Mouse (Mus musculus): ENCODE measurements at regions not wholly inside any gene's neighbourhood (a gene's known extent, or its start where the extent isn't known, plus 50 kb on each side); places are given as distances from the start of the nearest gene placed in this dataset.

DNA sequence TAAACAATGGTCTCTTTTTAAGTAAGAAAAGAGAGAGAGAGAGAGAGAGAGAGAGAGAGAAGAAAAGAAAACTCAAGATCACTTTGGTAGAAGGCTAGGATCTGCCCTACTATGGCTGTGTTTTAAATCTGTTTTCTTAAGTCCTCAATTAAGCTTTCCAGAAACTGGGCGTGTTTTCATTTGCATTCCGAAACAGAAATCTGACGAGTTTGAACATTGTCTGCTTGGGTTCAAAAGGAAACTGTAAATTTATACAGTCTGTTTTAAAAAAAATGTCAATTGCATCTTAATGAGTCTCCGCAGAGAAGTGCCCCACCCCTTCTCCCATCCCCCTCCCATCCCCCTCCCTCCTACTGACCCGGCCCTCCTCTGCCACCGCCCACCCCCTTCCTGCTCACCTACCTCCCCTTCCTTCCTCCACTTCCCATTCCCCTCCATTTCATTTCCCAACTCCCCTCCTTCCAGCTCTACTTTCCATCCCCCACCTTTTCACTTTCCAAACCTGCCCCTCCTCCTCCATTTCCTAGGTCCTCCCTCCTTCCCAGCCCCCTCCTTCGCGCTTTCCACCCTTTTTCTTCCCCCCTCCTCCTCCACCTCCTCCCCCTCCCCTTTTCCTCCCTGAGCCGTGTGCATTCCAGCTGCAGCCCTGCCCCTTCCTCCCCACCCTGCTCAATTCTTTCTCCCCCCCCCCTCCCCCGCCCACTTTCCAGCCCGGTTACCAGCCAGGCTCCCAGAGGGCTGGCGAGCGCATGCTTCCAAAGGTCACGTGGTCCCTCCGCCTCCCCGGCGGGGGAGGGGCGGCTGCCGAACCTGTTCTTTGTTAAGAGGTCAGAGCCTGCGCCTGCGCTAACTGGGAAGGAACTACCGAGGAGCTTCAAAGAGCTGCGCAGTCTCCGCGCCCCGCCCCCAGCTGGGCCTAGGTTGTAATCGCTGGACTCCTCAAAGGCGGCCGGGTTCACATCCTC lies 77.7 kb upstream of the Tbl1x start:
- peak; percentile 84 to 87 for DNase-seq (ENCODE audit: low spot score in 2 of 2)

- no peak for DNase-seq (ENCODE audit: low spot score in 2 of 2)
Observed at GRCm38 (mm10) chrX:77433811-77434192, 77.0 kb upstream of the Tbl1x start.

DNA sequence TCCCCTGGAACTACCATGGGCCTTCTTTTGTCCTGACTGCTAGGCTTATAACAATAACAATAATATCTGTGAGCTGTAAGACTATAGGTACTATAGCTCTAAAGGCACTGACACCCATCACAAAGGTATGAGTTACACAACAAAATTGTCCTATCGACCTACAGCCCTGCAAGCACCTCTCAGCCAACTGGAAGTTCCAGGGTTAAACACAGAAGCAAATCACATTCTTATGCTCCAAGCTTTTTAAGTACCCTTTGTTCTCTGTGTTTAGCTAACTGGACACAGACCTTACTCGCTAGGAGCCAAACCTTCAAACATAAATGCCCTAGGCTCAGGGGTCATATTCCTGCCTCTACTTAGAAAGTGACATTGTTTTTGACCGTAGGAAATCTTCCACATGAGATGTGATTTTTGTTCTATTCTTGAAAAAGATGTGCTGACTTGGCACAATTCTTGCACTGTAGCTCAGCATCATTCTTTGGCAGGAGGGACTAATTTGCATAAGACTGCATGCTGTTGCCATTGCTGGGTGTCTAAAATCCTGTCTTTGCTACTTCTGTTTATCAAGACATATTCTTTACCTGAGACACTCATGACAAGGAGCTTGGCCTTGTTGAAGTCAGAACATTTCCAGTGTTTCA lies 66.8 kb upstream of the Tbl1x start:
- no peak for DNase-seq (ENCODE audit: low spot score in 2 of 2)

DNA sequence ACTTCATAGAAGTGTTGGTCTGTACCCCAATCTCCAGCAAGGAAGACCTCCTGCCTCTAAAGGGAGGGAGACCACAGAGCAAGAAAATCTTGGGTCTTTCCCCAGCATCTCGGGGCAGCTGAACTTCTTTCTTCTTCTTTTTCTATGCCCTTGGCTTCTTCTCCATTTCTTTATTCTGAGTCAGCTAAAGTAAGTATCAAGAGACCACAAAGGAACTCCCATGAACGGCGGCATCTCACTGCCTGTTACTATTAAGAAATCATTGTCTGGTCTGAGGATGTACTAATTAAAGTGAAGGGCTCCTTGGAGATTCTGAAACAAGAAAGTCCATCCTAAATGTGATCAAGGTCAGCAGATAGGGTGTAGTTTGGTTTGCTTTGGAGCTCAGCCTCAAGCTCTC lies 64.1 kb upstream of the Tbl1x start:
- no peak for DNase-seq (ENCODE audit: low spot score in 2 of 2)

GRCm38 (mm10) chrX:77451977-77452675 lies 58.7 kb upstream of the Tbl1x start:
- no peak for DNase-seq (ENCODE audit: low spot score in 2 of 2)

All from right cerebral cortex, adult 2 months (tissue).